Mouse (Mus musculus): ENCODE results near the gene Hoxd1.

The Hoxd1 gene

DNA sequence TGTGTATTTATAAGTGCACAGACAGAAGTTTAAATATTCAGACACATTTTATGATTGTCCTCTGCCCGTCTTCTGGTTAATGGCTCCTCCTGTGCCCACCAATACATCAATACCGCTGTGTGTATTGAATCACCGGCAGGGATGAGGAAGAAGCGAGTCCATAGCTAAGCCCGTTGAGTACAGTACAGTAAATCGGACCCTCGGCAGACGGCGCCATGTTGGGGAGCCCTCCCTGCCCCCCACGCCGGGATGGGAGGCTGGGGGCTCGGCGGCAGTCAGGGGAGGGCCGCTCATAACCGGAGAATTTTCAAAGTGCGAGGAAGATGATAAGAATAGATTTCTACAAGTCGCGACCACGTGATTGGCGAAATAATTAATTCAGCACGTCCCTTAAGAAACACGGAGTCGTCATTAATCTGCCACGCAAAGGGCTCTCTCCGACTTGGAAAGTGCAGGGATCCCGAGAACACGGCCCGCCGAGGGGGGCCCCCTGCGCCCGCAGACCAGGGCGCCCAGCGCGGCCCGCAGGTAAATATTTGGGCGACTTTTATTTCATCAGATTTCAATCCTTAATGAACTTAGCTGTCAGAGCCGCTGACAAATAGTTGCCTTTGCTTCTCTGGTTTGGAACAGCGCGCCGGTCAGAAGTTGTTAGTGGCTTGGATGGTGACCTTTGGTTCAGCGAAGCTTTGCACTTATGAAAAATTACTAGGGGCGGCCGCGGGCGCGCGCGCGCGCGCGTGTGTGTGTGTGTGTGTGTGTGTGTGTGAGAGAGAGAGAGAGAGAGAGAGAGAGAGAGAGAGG, 30.1 kb upstream of the Hoxd1 start:
- no peak for DNase-seq (ENCODE audit: low spot score)

DNA sequence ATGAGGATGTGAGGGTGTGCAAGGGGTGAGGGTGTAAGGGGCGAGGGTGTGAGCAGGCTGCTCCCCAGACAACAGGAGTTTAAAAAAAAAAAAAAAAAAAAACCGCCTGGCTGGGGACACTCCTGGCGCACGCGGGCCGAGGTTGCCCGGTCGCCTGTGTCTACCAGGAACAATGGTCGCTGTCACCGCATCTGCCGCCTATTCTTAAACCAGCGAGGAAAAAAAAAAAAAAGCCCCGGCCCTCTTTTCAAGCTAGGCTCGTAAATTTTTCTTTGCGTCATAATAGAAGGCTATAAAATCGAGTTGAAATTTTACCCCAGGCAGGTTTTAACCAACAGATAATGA, 29.5 kb upstream of the Hoxd1 start:
- DNase-seq (ENCODE audit: low spot score) = no peak

DNA sequence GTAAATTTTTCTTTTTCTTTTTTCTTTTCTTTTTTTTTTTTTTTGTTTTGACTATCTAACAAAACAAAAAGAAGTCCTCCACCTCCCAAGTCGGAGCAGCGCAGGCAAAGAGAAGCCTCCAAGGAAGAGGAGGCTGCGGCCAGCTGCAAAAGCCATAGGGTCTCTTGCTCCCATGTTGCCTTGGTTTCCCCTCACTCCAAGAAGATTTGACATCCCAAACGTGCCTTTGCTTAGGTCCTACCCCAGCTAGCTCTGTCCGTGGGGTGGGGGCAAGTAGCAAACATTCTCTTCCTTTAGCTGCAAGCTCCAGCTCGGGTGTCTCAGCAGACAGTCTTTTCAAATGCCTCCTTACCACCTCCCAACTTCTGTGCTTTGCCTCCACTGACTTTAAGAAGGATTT, 29.0 kb upstream of the Hoxd1 start:
- DNase-seq (ENCODE audit: low spot score) = no peak

DNA sequence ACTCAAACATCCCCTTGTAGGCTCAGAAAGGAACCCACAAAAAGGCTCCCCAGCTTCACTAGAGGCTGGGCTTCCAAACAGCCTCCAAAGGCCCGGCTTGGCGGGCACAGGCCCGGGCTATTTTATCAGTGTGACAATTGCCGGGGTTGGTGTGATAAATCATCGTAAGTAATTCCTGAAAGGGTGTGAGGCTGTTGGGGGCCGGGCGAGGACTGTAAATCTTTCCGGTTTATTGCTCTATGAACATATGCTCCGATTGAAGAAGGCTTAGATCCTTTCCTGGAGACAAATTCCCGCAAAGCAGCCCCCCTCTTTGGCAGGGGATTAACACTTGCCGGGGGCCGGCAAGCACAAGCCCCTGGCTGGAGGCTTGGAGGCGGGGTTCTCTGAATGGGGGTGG, 28.3 kb upstream of the Hoxd1 start:
- no peak for DNase-seq (ENCODE audit: low spot score)

DNA sequence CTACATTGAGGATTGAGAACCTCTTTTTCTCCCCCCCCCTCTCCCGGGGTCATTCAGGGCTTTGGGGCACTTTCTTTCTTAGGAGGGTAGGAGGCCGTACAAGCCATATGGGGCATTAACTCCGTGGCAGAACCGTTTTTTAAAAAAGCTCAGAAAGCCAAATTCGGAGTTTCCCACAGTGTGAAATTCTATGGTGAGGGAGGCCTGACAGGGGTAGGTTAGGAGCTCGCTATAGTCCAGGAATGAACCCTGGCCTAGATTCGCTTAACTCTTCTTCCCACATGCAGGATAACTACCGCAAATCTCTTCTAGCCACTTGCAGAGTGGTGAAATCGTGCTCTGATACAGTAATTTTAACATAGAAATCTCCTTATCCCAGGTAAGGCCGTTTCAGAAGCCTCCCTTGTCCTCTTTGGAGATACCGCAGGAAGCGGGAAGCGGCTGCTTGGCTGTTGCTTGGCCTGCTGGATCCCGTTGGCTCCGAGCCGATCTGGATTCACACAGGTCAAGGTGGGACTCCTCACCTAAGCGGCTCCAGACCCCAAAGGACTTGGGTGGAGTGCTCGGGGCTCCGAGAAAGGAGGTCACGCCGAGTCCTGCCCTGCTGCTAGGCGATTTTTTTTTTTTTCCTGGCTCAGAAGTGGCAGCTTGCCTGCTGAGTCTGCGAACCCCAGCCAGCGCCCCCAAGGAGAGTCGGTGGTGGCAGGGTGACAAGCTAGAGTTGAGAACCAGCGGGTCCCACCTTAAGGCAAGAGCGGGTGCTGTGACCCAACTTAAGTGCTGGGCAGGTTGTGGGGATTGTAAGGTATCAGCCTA, 27.6 kb upstream of the Hoxd1 start:
- DNase-seq (ENCODE audit: low spot score) = no peak

DNA sequence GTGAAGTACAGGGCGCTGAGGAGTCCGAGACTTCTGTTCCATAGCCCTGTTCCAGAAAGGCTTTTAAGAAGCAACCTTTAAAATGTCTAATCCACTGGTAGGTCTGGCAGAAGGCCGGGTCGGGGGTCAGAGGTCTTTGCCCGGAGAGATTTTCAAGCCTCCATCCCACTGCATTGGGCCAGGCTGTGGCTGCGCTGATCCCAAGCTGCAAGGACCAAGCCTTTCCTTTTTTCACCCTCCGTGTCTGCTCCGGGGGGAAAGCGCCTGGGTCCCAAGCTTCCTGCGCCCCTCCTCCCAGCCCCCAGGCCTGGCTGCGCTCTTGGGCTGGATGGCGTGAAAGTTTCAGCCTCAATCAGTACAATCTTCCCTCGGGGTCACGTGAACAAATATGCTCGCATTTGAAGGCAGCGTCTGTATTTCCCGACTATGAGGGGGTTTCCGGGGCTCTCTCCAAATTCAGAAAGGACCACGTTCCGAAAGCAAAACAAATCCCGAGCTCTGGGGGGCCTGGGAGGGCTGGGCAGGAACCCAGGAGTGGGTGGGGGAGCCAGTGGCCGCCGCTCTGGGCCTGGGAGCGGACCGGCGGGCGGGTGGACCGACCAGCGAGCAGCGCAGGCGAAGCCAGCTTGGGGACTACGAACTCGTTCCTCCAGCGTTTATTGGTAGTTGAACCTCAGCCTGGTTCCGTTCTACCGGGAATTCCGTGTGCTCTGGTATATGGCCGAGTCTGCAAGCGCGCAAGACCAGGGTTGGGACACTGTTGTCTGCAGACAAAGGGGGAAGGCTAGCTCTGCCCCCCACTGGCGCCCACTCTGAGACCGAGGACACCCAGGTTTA, 26.7 kb upstream of the Hoxd1 start:
- no peak for DNase-seq (ENCODE audit: low spot score)

DNA sequence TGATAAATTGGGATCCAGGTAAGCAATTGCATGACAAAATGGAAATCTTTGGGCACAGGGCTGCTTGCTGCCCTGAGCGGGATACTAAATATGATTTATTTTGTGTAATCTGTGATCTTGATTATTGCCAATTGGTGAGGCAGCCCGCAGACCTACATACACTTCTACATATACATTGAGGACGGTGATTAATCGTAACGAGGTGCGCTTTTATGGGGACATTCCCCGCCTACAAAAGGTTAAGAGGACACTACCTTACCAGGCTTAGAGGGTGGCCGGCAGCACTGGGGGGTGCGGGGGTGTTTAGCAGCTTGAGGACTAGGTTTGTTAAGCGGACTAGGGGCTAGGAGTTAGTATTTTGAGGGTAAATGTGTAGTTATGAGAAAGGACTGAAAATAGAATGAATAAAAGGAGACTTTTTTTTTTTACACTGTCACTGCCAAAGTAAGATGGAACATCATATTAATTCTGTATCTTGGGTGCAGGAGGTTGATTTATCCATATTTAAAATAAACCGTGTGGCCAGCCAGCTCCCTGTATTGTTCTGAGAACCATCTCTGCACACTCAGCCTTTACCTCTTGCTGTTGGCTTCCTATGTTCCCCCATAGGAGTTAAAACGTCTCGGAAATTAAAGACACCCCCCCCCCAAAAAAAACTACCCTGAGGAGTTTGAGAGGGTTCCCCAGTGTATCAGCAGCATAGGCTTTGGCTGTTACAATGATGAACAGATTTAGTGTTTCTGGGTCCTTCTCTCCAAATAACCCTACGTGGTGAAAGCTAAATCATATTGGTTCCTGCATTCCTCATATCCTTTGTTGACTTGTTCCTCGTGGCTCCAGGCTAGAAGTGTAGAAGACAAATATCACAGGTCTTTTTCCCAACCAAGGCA, 25.8 kb upstream of the Hoxd1 start:
- DNase-seq (ENCODE audit: low spot score) = no peak

DNA sequence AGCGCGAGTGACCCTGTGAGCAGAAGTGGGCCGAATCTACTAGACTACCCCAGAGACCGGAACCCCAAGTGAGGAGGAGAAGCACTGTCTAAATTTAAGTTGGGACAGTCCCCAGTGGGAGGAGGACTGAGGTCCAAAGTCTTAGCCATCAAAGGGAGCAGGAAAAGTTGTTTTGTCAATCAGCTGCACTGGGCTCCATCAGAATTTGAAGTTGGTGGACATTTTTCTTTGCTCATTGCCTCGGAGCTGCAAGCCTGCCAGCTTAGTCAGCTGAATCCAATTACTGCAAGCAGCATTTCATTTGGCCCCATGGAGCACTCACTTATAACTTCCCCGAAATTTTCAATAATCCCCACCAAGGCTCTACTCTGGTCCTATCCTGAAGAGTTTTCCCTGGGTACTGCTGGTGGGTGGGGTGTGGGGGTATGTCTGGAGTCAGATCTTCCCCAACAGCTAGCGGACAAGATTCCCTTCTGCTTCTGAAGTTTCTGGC, 25.2 kb upstream of the Hoxd1 start:
- DNase-seq (ENCODE audit: low spot score) = peak; percentile 53

DNA sequence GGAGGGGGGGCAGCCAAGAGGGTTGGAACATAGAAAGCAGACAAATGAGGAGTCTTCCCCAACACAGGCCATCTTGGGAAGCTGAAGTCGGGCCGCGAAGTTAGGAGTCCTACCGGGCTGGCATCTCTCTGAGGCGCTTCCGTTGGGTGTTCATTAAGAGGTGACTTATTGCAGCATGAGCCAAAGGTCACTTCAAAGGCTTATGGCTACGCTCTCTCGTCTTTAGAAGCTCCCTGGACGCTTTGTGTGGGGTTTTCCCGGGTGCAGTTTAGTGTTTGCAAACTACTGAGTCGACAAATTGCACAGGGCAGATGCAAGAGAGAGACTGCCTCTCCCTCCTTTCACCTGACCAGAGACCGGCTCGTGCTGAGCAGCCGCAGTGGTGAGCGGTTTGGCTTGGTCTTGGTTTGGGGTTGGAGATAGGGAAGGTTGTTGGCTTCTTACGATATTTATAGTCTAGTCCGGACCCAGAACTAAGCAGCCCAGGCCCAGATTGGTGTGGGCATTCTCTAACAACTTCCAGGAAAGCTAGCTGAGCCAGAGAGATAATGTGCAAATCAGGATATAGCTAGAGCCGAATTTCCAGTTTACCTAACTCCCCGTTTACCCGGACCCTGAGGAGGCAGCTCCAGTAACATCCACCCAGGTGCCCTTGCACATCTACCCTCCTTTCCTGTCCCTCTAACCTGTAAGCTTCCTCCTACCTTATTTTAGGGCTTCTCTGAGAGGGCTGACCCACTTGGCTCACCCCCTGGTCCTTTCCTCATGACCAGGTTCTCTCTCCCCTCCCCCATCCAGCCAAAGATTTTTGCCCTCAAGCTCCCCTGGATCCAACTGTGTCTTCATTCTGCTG, 23.9 kb upstream of the Hoxd1 start:
- DNase-seq (ENCODE audit: low spot score) = no peak

DNA sequence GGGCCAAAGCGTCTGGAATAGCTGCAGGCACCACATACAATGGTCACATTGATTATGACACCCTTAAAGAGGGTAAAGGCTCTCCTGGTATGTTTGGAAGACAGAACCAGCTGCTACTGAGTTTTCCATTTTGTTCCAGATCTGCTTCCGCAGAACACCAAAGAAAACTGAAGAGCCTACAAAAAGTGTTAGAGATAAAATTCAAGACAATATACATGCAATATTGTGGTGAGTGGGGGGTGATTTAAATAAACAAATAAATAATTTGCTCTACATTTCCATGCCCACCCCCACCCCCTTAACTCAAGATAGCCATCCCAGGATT, 23.3 kb upstream of the Hoxd1 start:
- no peak for DNase-seq (ENCODE audit: low spot score)

DNA sequence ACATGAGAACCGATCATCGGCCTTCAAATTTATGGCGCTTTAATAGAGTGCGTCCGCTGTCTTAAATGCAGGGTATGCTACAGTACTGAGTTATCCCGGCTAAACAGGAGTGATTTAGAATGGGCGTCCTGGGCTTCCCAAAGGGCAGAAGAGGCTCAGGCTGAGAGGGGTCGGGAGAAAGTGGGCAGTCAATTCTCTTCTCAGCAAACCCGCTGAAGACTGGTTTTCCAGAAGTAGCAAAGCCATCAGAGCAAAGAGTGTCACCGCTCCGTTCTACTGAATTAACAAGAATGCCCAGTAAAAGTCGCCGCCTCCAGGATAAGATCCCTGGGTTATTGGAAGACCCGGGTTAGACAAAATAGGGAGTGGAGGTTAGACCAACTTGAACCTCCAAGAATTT, 22.9 kb upstream of the Hoxd1 start:
- DNase-seq (ENCODE audit: low spot score) = no peak

DNA sequence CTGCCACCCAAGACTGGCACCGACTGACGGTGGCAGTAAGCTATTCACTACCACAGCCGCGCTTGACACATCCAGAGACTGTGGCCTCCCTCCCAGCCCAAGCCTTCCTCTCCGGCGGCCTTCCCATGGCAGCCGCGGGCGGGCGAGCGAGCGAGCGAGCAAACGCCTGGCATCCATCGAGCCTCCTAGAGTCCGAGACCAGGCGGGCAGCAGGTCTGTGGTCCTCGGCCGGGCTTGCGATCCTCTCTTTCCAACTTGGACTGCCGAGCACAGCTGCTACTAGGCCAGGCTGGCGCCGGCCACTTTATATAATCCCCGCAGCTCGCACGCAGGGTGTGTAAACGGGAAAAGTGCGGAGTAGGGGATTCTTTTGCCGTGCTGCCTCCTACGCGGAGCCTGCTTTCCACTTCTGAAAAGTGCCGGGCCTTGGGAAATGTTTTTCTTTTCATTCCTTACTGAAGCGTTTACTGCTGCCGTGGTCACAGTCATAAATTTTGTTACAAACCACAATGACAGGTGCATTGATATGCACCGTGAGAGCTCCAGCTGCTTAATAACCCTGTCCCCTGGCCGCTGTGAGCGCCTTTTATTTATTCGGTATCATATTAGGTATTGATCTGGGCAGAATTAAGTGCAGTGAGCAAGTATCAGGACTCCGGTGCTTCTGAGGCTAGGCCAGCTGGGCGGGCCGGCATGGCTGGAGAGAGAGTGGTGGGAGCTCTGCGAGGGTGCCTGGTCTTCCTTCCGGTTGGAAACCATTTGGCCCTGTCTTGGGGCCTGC, 22.3 kb upstream of the Hoxd1 start:
- DNase-seq (ENCODE audit: low spot score) = no peak

DNA sequence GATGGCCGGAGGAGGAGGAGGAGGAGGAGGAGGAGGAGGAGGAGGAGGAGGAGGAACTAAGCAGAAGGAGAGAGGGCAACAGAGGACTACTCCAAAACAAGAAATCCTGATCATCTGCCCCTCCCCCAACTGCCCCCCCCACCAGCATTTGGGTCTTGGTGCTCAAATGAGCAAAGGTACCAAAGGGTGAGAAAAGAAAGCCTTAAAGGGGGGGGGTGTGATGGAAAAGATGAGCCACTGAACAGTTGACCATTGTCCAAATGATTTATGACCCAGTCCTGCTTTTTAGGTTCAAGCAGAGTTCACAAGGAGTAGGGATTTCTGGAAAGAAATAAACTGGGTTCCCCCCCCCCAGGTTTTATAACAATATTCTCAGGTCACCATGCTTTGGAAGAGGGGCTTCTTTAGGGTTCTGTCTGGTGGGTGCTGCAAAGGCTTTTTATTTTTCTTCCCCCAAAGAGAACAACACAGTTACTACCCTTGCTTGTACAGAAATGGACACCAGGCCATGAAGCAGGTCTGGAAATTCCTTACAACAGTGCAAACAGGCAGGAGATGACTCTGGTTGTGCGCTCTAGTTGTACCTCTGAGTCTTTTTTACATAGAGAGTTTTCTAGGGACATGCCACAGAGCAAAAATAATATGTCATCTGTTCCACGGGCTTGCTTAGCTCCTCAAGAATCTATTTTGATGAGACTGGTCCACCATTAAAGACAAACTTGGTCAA, 21.4 kb upstream of the Hoxd1 start:
- DNase-seq (ENCODE audit: low spot score) = no peak

DNA sequence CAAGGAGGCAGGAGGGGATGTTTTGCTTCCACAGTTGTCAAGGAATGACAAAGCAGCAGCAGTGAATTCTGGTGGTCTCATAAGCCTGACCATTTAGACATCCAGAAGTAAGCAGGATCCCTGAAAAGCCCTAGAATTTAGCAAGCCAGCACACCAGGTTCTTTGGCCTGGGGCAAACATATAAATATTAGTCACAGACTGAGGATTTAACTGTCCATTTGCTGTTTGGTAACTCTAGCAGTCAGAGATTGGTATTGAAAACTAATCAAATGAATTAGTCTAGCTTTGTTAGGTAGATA, 20.9 kb upstream of the Hoxd1 start:
- no peak for DNase-seq (ENCODE audit: low spot score)

DNA sequence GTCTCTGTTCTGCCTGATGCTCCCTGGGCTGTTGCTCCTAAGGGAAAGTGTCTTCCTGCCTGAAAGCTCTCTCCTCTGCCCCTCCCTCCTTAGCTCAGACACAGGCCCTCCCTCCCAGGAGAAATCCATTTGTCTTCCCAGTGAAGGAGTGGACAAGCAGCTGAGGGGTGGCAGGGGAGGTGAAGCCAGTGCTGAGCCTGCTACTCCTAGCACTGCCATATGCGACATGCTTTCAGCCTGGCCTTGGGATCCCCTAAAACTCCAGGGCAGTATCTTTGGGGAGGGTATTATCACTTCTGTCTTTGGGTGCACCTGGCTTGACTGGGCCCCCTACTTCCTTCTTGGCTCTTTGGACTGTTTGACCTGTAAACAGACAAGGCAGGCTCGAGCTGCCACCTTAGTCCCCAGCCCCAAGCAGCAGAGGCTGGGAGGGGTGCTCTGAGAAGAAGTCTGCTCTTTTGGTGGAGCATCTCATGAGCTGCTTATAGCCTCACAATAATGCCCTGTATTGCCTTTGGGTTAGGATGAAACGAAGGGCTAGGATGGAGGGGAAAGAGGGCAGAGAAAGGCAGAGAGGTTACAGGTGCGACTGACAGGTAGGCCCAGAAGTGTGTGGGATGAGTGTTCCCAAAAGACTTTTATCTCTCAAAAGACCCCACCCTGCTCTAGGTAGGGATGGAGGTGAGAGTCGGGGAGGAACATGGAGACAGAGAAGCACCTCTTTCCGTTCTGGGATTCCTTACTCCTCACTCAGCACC, 17.1 kb upstream of the Hoxd1 start:
- no peak for DNase-seq (ENCODE audit: low spot score)

DNA sequence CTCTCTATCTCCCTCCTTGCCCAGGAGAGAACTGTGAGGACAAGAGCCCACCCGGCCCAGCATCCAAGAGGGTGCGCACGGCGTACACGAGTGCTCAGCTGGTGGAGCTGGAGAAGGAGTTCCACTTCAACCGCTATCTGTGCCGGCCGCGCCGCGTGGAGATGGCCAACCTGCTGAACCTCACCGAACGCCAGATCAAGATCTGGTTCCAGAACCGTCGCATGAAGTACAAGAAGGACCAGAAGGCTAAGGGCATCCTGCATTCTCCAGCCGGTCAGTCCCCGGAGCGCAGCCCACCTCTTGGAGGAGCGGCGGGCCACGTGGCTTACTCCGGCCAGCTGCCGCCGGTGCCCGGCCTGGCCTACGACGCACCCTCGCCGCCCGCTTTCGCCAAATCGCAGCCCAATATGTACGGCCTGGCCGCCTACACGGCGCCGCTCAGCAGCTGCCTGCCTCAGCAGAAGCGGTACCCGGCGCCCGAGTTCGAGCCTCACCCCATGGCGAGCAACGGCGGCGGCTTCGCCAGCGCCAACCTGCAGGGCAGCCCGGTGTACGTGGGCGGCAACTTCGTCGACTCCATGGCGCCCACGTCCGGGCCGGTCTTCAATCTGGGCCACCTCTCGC, 16.4 kb upstream of the Hoxd1 start:
- DNase-seq (ENCODE audit: low spot score) = no peak

DNA sequence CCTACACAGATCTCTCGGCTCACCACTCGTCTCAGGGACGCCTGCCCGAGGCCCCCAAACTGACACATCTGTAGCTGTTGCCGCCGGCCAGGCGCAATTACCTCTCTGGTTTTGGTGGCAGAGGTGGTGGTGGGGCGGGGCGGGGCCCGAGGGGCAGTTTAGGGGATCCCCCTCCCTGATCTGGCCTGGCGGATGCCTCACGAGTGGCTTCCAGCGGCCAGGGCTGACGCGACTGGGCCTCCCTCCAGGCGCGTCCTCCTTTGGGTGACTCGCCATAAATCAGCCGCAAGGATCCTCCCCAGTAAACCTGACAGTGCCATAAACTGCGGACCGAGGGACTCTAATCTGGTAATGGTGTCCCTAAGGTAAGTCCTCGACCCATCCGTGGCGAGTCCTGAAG, 15.8 kb upstream of the Hoxd1 start:
- DNase-seq (ENCODE audit: low spot score) = no peak

DNA sequence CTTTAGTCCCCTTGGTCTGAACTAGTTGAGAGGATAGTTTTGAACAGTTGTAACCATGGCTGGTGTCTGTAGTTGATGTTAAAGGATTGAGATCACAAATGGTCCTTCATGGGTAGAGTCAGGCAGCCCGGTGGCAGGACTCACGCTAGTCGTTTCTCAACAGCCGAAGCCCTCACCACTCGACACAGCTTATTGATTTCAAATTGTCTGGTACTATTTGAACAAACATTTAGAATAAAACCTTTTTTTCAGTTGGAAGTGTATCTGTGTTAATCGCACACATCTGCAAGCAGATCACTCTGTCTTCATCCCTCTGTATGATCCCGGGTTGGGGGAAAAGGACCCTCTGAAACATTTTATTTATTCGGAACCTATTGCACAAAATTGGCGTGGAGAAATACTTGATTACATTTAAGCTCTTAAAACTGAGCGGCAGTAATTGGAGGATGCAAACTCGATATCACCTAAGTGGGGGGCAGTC, 15.1 kb upstream of the Hoxd1 start:
- no peak for DNase-seq (ENCODE audit: low spot score)

All from adipocyte (in vitro differentiated cells).